Mouse (Mus musculus) hindbrain, embryonic 14.5 days (tissue): ENCODE results near the gene Ptges2. TPM values are rescaled to one million over a fixed set of nuclear protein-coding genes. Genes with fewer than 3 reads are reported as not detected.

Experiments used
- ATAC-seq: fragments of 200-750 bp; cut with Nextera tagmentation; 2 replicates; pipeline ENCODE4 v1.8.0; 2017; ENCODE audit warnings: moderate number of reproducible peaks, mild to moderate bottlenecking, moderate TSS enrichment, moderate library complexity; ENCODE audit not compliant: low FRiP score
- DNase-seq: peaks from one replicate; pipeline ENCODE4 v3.0.0-alpha.2; 2015; ENCODE audit warnings: low spot score
- H3K27ac ChIP-seq: fragments of 300-500 bp; sonication (generic); 2 replicates; pipeline ENCODE4 v1.5.1; 2014; ENCODE audit warnings: mild to moderate bottlenecking, moderate library complexity
- H3K27me3 ChIP-seq: fragments of 300-500 bp; sonication (generic); 2 replicates; pipeline ENCODE4 v1.6.1; 2014; ENCODE audit warnings: mild to moderate bottlenecking, low read length, mixed read lengths; ENCODE audit not compliant: control insufficient read depth, insufficient read depth
- H3K36me3 ChIP-seq: fragments of 300-500 bp; sonication (generic); replicated peaks from 2 replicates; pipeline ENCODE4 v1.6.1; 2014; ENCODE audit not compliant: control insufficient read depth, insufficient read depth
- H3K4me1 ChIP-seq: fragments of 300-500 bp; sonication (generic); replicated peaks from 2 replicates; pipeline ENCODE4 v1.6.1; 2014; ENCODE audit warnings: antibody characterized with exemption, low read length, mixed read lengths; ENCODE audit not compliant: control insufficient read depth, insufficient read depth
- H3K4me2 ChIP-seq: fragments of 300-500 bp; sonication (generic); replicated peaks from 2 replicates; pipeline ENCODE4 v1.6.1; 2014; ENCODE audit warnings: mild to moderate bottlenecking, moderate library complexity
- H3K4me3 ChIP-seq: fragments of 300-500 bp; sonication (generic); replicated peaks from 2 replicates; pipeline ENCODE4 v1.5.1; 2014; ENCODE audit warnings: mild to moderate bottlenecking, low read length
- H3K9ac ChIP-seq: fragments of 300-500 bp; sonication (generic); 2 replicates; pipeline ENCODE4 v1.6.1; 2014
- H3K9me3 ChIP-seq: fragments of 300-500 bp; sonication (generic); 2 replicates; pipeline ENCODE4 v1.6.1; 2016; ENCODE audit warnings: low read length; ENCODE audit not compliant: control insufficient read depth
- WGBS: fragments of 180-500 bp; shearing (Covaris S2); extraction: QIAGEN DNeasy Blood & Tissue Kit; methylation state at CpG from one replicate; pipeline ENCODE4 v1.1.7; 2014; 5-methylcytosine and 5-hydroxymethylcytosine counted together
- polyA plus RNA-seq: library from polyadenylated mRNA; unstranded; fragments of >200 nt; fragmentation: Nextera tagmentation; extraction: Ambion mirVana; gene quantifications from 2 replicates; pipeline ENCODE4 v1.2.1, GENCODE M21; 2014

Gene Ptges2
- polyA plus RNA-seq, 1 experiment from 2014 or later = 58.9 TPM

DNA sequence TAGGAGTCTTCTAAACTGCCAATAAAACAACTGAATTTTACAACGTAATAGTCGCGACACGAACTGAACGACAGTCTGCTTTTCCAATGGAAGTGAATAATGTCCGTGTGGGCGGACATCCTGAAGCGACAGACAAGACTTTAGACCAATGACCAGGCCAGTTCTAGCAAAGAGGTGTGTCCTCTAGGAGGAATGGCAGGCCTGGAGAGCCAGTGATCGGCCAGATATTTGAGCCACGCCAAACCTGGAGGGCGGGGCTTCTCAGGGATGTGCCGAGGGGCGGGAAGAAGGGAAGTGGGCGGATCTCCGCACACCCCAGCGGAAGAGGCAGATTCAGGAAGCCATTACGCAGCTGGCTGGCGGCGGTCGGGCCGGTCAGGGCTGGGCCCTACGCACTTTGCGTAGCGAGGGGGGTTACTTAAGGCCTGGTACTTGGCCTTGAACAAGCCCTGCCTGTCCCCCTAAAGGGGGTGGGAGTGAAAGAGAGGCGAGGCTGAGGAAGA is 56.2 kb downstream of the Ptges2 start:
- Histone ChIP-seq H3K4me3 (peak overlapping the region; percentile 84), H3K9ac (peak overlapping the region; percentile 83), H3K27ac (peak overlapping the region; percentile 91), H3K4me1 (peaks cover 26% of the 10 kb centered on the region), H3K4me2 (peak overlapping the region; percentile 80), H3K9me3 (no peaks in the 10 kb centered on the region), H3K36me3 (peaks cover 8% of the 10 kb centered on the region; the same call in 1 of the 2 replicates), H3K27me3 (no peaks in the 10 kb centered on the region)
- DNase-seq = peak; percentile 98
- under 1% methylated on average over 25 of the region's 25 CpGs for WGBS
- ATAC-seq = peak; percentile 96

DNA sequence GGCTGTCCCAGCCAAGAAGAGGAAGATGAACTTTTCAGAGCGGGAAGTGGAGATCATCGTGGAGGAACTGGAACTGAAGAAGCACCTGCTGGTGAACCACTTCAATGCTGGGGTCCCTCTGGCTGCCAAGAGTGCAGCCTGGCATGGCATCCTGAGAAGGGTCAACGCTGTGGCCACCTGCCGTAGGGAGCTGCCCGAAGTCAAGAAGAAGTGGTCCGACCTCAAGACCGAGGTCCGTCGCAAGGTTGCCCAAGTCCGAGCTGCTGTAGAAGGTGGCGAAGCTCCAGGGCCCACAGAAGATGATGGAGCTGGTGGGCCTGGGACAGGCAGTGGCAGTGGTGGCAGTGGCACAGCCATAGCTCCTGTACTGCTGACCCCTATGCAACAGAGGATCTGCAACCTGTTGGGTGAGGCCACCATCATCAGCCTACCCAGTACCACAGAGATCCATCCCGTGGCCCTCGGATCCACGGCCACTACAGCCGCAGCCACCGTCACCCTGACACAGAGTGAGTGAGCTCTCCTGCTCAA is 56.8 kb downstream of the Ptges2 start:
- H3K9ac ChIP-seq = no peak overlapping the region
- WGBS = 95% methylated on average over 16 of the region's 16 CpGs

DNA sequence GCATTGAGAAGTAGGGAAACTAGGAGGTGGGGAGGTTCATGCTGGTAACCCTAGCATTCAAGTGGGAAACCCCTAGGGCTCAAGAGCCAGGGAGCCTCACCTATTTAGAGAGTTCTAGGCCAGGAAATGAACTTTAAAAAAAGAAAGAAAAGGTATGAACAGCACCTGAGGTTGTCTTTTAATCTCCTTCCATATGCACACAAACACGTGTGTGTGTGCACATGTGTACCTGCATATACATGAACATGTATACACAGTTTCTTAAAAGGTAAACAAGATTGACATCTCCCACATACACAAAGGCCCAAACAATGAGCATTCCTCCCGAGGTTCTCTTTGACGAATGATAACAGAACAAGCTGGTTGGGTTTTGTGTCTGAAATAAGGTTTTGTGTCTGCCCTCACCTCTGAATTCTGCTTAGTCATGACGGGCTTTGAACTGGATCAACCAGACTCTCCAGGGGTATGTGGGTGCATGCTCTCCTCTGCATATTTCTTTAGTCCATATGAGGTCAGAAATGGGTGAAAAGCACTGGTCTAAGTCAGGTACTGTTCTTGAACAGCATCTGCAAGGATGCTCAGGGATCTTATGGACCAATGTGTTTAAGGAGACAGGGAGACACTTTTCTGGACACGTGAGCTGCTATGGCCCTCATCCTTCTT is 58.1 kb downstream of the Ptges2 start:
- H3K27ac ChIP-seq = no peak overlapping the region
- H3K27me3 ChIP-seq = no peaks in the 10 kb centered on the region
- 87% methylated on average over 5 of the region's 5 CpGs for WGBS
- DNase-seq (no peak), ATAC-seq (no peak)
- no peak overlapping the region for H3K9ac ChIP-seq
- no peak overlapping the region for H3K4me3 ChIP-seq
- no peak overlapping the region for H3K4me2 ChIP-seq
- peaks cover 22% of the 10 kb centered on the region for H3K4me1 ChIP-seq
- H3K36me3 ChIP-seq = peaks cover 8% of the 10 kb centered on the region; the same call in 1 of the 2 replicates
- H3K9me3 ChIP-seq = no peaks in the 10 kb centered on the region

More for the DNA sequence above, 56.8 kb downstream of the Ptges2 start:
- H3K36me3 ChIP-seq = peaks cover 8% of the 10 kb centered on the region; the same call in 1 of the 2 replicates
- DNase-seq (no peak), ATAC-seq (0 out of 2 replicates have a peak, but pooled peaks have one; percentile 3)
- peaks cover 25% of the 10 kb centered on the region for H3K4me1 ChIP-seq
- H3K9me3 ChIP-seq = no peaks in the 10 kb centered on the region
- H3K4me2 ChIP-seq = peak overlapping the region; percentile 34
- H3K27me3 ChIP-seq = no peaks in the 10 kb centered on the region
- H3K27ac ChIP-seq = no peak overlapping the region
- peak overlapping the region; percentile 84 for H3K4me3 ChIP-seq

DNA sequence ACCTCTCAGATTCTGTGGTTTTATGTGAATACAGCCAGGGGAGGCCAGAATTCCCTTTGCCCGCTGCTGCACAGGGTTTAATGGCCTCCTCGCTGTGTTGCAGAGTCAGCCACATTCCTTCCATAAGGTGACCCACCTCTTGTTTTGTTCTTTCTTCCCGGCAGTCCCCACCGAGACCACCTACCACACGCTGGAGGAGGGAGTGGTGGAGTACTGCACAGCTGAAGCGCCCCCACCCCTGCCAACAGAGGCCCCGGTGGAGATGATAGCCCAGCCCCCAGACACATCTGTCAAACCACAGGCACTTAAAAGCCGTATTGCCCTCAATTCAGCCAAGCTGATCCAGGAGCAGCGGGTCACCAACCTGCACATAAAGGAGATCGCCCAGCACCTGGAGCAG is 58.9 kb downstream of the Ptges2 start:
- Histone ChIP-seq H3K4me2 (no peak overlapping the region), H3K4me1 (peaks cover 21% of the 10 kb centered on the region), H3K9ac (no peak overlapping the region), H3K36me3 (peaks cover 8% of the 10 kb centered on the region; the same call in 1 of the 2 replicates), H3K9me3 (no peaks in the 10 kb centered on the region), H3K4me3 (no peak overlapping the region), H3K27ac (no peak overlapping the region), H3K27me3 (no peaks in the 10 kb centered on the region)
- DNase-seq = no peak
- no peak for ATAC-seq
- WGBS = 87% methylated on average over 10 of the region's 10 CpGs

- DNase-seq (no peak), ATAC-seq (no peak)
- H3K27ac ChIP-seq = no peak overlapping the region
These were observed 59.4 kb downstream of the Ptges2 start for GRCm38 (mm10) chr2:32455101-32455500.

More at GRCm38 (mm10) chr2:32455101-32455500, 59.4 kb downstream of the Ptges2 start:
- Histone ChIP-seq H3K27me3 (no peaks in the 10 kb centered on the region), H3K4me3 (no peak overlapping the region), H3K36me3 (peaks cover 8% of the 10 kb centered on the region; the same call in 1 of the 2 replicates), H3K9me3 (no peaks in the 10 kb centered on the region), H3K9ac (no peak overlapping the region), H3K4me2 (no peak overlapping the region), H3K4me1 (peaks cover 16% of the 10 kb centered on the region)
- WGBS = 94% methylated on average over 8 of the region's 8 CpGs

Other genes with a start within 250 kb of the Ptges2 start
- gene Prrc2b, start 244.8 kb upstream of the Ptges2 start, polyA plus RNA-seq = 105 and 119 TPM in 2 replicates
- 26.5 and 30.8 TPM in 2 replicates for gene Pomt1, start 159.3 kb upstream of the Ptges2 start, polyA plus RNA-seq
- 76.0 and 86.5 TPM in 2 replicates for gene Uck1, start 135.7 kb upstream of the Ptges2 start, polyA plus RNA-seq
- gene Golga2, start 108.5 kb upstream of the Ptges2 start, polyA plus RNA-seq = 26.4 and 29.6 TPM in 2 replicates
- 192 and 221 TPM in 2 replicates for gene Swi5, start 107.8 kb upstream of the Ptges2 start, polyA plus RNA-seq
- 47.5 and 49.1 TPM in 2 replicates for gene Ciz1, start 43.6 kb upstream of the Ptges2 start, polyA plus RNA-seq
- gene Dnm1, start 42.6 kb upstream of the Ptges2 start, polyA plus RNA-seq = 123 and 132 TPM in 2 replicates
- gene 1110008P14Rik, start 14.0 kb upstream of the Ptges2 start, polyA plus RNA-seq = 170 and 175 TPM in 2 replicates
- gene Lcn2, start 7.6 kb upstream of the Ptges2 start, polyA plus RNA-seq = 0.78 and 1.3 TPM in 2 replicates
- 5.3 TPM in 2 replicates for gene Naif1, start 54.6 kb downstream of the Ptges2 start, polyA plus RNA-seq
- 39.2 and 42.9 TPM in 2 replicates for gene Slc25a25, start 55.5 kb downstream of the Ptges2 start, polyA plus RNA-seq
- 7.8 and 8.3 TPM in 2 replicates for gene Fam102a, start 139.4 kb downstream of the Ptges2 start, polyA plus RNA-seq
- 132 and 141 TPM in 2 replicates for gene Dpm2, start 175.0 kb downstream of the Ptges2 start, polyA plus RNA-seq
- gene Pip5kl1, start 178.9 kb downstream of the Ptges2 start, polyA plus RNA-seq = 11.6 and 12.6 TPM in 2 replicates
- 0.48 and 0.81 TPM in 2 replicates for gene 9430097D07Rik, start 179.8 kb downstream of the Ptges2 start, polyA plus RNA-seq
- 32.3 and 36.8 TPM in 2 replicates for gene St6galnac4, start 191.2 kb downstream of the Ptges2 start, polyA plus RNA-seq
- 8.5 and 9.3 TPM in 2 replicates for gene St6galnac6, start 203.8 kb downstream of the Ptges2 start, polyA plus RNA-seq
- gene Ak1, start 225.9 kb downstream of the Ptges2 start, polyA plus RNA-seq = 78.1 and 82.0 TPM in 2 replicates